Mouse (Mus musculus) C2C12 (cell line): ENCODE measurements at regions not wholly inside any gene's neighbourhood (a gene's known extent, or its start where the extent isn't known, plus 50 kb on each side); places are given as distances from the start of the nearest gene placed in this dataset.

Experiments
- CTCF ChIP-seq: IDR thresholded peaks from one replicate; pipeline ENCODE4 v1.5.1; 2011; ENCODE audit not compliant: control insufficient read depth, insufficient read depth, insufficient read length
- FOSL1 ChIP-seq: IDR thresholded peaks from one replicate; pipeline ENCODE4 v1.8.0; 2011; ENCODE audit warnings: mild to moderate bottlenecking, low read length; ENCODE audit not compliant: poor library complexity, insufficient read depth, severe bottlenecking
- MAX ChIP-seq: IDR thresholded peaks from one replicate; pipeline ENCODE4 v1.6.1; 2011; ENCODE audit warnings: mild to moderate bottlenecking, control low read depth

- TF ChIP-seq CTCF, result no peak
- TF ChIP-seq MAX, result no peak
- no peak for TF ChIP-seq FOSL1
These were observed 333.3 kb downstream of the Grb14 start for GRCm38 (mm10) chr2:64691444-64691843.
